Mouse (Mus musculus): ENCODE results near the gene Gm44503. TPM values are rescaled to one million over a fixed set of nuclear protein-coding genes. Genes with fewer than 3 reads are reported as not detected.

Gm44503 gene
- total and polyA plus RNA-seq, 3 experiments = not detected

- TF ChIP-seq NELFE (IDR thresholded peaks at IDR 0.05; ENCODE audit: low read depth, low read length) = peak; percentile 14; the same call in 1 of the 2 replicates
- TF ChIP-seq TBP (IDR thresholded peaks at IDR 0.05; ENCODE audit: low read depth, low read length) = 0 out of 2 replicates have a peak, but pooled peaks have one; percentile 12
- TF ChIP-seq ETS1 (IDR thresholded peaks at IDR 0.05; ENCODE audit: low read depth, low read length) = peak; percentile 77
- TF ChIP-seq MEF2A (IDR thresholded peaks at IDR 0.05; ENCODE audit: extremely low read depth, insufficient replicate concordance, low read depth, low read length, poor library complexity, severe bottlenecking) = no peak
- TF ChIP-seq GABPA (IDR thresholded peaks at IDR 0.05; ENCODE audit: low read depth, low read length) = no peak
- TF ChIP-seq HCFC1 (IDR thresholded peaks at IDR 0.05; ENCODE audit: low read depth, low read length) = peak; percentile 98
- peak; percentile 49; the same call in 1 of the 2 replicates for TF ChIP-seq MAZ (IDR thresholded peaks at IDR 0.05; ENCODE audit: low read depth, low read length)
- no peak for TF ChIP-seq BHLHE40 (IDR thresholded peaks at IDR 0.05; ENCODE audit: borderline replicate concordance, low read depth, low read length)
Measured at GRCm38 (mm10) chr9:72985250-72986220, 26.9 kb downstream of the Gm44503 start, which contains the start of the genes Ccpg1os and Ccpg1 (continued).

- peaks cover 2 to 7% of the 10 kb centered on the region in 2 experiments for H3K4me1 ChIP-seq (ENCODE audit: control insufficient read depth in 1 of 2, insufficient read depth in 2 of 2, low read length in 2 of 2)
Measured at GRCm38 (mm10) chr9:72987703-72988102, 29.1 kb downstream of the Gm44503 start.

GRCm38 (mm10) chr9:72988706-72989105, 30.1 kb downstream of the Gm44503 start:
- H3K4me3 ChIP-seq (ENCODE audit: control insufficient read depth in 1 of 2, insufficient read depth in 1 of 2, low read depth in 2 of 2, low read length in 2 of 2) = no peak overlapping the region
- no peaks in the 10 kb centered on the region for H3K79me2 ChIP-seq (ENCODE audit: control insufficient read depth, insufficient read depth, low read length, poor library complexity)
- H3K9me3 ChIP-seq (replicated peaks; ENCODE audit: insufficient read depth, low read length) = no peaks in the 10 kb centered on the region
- no peak overlapping the region for H3K9ac ChIP-seq (ENCODE audit: control insufficient read depth, low read depth, low read length, poor library complexity, severe bottlenecking)
- no peaks in the 10 kb centered on the region for H3K27me3 ChIP-seq (ENCODE audit: control insufficient read depth in 1 of 2, insufficient read depth in 2 of 2, low read length in 2 of 2)
- no peak overlapping the region for H3K27ac ChIP-seq (ENCODE audit: control insufficient read depth, low read depth, low read length)
- H3K4me1 ChIP-seq (ENCODE audit: control insufficient read depth in 1 of 2, insufficient read depth in 2 of 2, low read length in 2 of 2) = peaks cover 2 to 7% of the 10 kb centered on the region in 2 experiments
- no peak for DNase-seq (ENCODE audit: low read depth, low spot score)
- TF ChIP-seq POLR2A (IDR thresholded peaks at IDR 0.05; ENCODE audit: control insufficient read depth in 1 of 2, insufficient read depth in 1 of 2, low read depth in 1 of 2, low read length in 2 of 2, poor library complexity in 1 of 2) (no peak), MYC (IDR thresholded peaks at IDR 0.05; ENCODE audit: low read depth, low read length) (no peak), MAZ (IDR thresholded peaks at IDR 0.05; ENCODE audit: low read depth, low read length) (no peak), JUND (IDR thresholded peaks at IDR 0.05; ENCODE audit: low read depth, low read length) (no peak), CTCF (IDR thresholded peaks at IDR 0.05 in 2 of 3, conservative IDR thresholded peaks at IDR 0.05 in 1 of 3; ENCODE audit: control insufficient read depth in 1 of 3, insufficient read depth in 1 of 3, low read depth in 2 of 3, low read length in 3 of 3, poor library complexity in 1 of 3, severe bottlenecking in 1 of 3) (no peak), MYB (IDR thresholded peaks at IDR 0.05; ENCODE audit: low read depth, low read length) (no peak), SMC3 (IDR thresholded peaks at IDR 0.05; ENCODE audit: low read depth, low read length) (no peak), SIN3A (IDR thresholded peaks at IDR 0.05; ENCODE audit: low read length) (no peak), HCFC1 (IDR thresholded peaks at IDR 0.05; ENCODE audit: low read depth, low read length) (no peak)
- H3K36me3 ChIP-seq (ENCODE audit: control insufficient read depth in 1 of 2, insufficient read depth in 2 of 2, low read length in 2 of 2) = peaks cover 0 to 11% of the 10 kb centered on the region in 2 experiments; a peak in 2 of 4 replicates

More at GRCm38 (mm10) chr9:72987703-72988102, 29.1 kb downstream of the Gm44503 start:
- Histone ChIP-seq H3K36me3 (ENCODE audit: control insufficient read depth in 1 of 2, insufficient read depth in 2 of 2, low read length in 2 of 2) (peaks cover 0 to 11% of the 10 kb centered on the region in 2 experiments; a peak in 2 of 4 replicates), H3K27me3 (ENCODE audit: control insufficient read depth in 1 of 2, insufficient read depth in 2 of 2, low read length in 2 of 2) (no peaks in the 10 kb centered on the region), H3K9ac (ENCODE audit: control insufficient read depth, low read depth, low read length, poor library complexity, severe bottlenecking) (no peak overlapping the region), H3K79me2 (ENCODE audit: control insufficient read depth, insufficient read depth, low read length, poor library complexity) (no peaks in the 10 kb centered on the region), H3K9me3 (replicated peaks; ENCODE audit: insufficient read depth, low read length) (no peaks in the 10 kb centered on the region), H3K27ac (ENCODE audit: control insufficient read depth, low read depth, low read length) (no peak overlapping the region), H3K4me3 (ENCODE audit: control insufficient read depth in 1 of 2, insufficient read depth in 1 of 2, low read depth in 2 of 2, low read length in 2 of 2) (no peak overlapping the region)
- DNase-seq (ENCODE audit: low read depth, low spot score) = no peak
- TF ChIP-seq ZKSCAN1 (IDR thresholded peaks at IDR 0.05; ENCODE audit: low read depth, low read length) = no peak
- TF ChIP-seq ZNF384 (IDR thresholded peaks at IDR 0.05; ENCODE audit: low read depth, low read length) = peak; percentile 85

Measured in MEL (cell line).